Mouse (Mus musculus) kidney, postnatal 25 days (tissue): ENCODE results near the gene Rpl9.

Experiments used
- DNase-seq, 2 experiments: peaks; one replicate each; pipeline ENCODE4 v3.0.0; 2021; ENCODE audit warnings: mixed read lengths in 2 of 2

Rpl9 gene

DNA sequence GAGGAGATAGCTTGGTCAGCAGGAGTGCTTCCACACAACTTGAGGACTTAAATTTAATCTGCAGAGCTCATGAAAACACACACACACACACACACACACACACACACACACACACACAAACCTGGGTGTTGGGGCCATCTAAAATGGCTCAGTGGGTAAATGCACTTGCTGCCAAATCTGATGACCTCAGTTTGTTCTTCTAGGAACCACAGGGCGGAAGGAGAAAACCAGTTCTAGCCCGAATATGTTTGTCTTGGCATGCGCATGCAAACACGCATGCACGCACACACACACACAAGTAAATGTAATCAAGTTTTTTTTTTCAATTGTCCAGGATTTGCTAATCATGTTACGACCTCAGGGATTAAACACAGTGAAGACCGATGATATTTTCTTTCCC is 19.7 kb downstream of the Rpl9 start:
- no peak for DNase-seq

- DNase-seq = no peak
Measured at GRCm38 (mm10) chr5:65367837-65368236, 23.4 kb downstream of the Rpl9 start.

GRCm38 (mm10) chr5:65357771-65358170 is 33.5 kb downstream of the Rpl9 start:
- DNase-seq = no peak

- DNase-seq = no peak
Measured at GRCm38 (mm10) chr5:65356851-65357250, 34.4 kb downstream of the Rpl9 start.

GRCm38 (mm10) chr5:65354985-65355384 is 36.3 kb downstream of the Rpl9 start:
- DNase-seq = no peak

- no peak for DNase-seq
Measured at GRCm38 (mm10) chr5:65354097-65354496, 37.1 kb downstream of the Rpl9 start.

- DNase-seq = peak in 1 of 2 experiments; percentile 47
Measured at GRCm38 (mm10) chr5:65350508-65350907, 40.7 kb downstream of the Rpl9 start.

DNA sequence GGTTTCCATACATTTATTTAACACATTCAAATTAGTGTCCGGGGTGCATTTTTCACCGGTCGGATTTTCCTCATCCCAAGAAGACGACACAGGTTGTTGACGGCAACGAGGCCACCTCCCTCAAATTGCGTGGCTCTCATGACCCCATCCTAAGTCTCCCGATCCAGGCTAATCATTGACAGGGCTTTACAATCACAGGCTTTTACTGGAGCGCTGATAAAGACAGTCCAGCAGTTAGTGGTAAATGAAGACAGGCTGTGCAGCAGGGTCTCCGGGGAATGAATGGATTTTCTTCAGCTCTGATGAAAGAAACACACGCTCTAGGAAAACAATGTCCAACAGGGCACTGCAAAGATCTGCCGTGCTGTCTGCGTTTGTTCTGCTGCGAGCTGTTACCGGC is 43.1 kb downstream of the Rpl9 start, which contains the start of gene Klb:
Gene Klb, plus strand, starts transcription at position 147 of the 400 bp plus-strand sequence.
- no peak for DNase-seq

- DNase-seq = no peak
Measured at GRCm38 (mm10) chr5:65340167-65340566, 51.1 kb downstream of the Rpl9 start.

DNA sequence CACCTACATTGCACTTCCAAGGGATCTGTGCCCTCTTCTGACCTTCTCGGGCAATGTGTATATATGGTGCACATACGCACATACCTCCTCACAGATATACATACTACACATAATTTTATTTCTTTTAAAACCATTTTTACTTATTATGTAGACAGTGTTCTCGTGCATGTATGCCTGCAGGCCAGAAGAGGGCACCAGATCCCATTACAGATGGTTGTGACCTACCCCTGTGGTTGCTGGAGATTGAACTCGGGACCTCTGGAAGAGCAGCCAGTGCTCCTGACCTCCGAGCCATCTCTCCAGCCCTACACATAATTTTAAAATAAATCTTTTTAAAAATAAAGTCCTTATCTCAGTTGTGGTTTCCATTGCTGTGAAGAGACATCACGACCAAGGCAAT is 52.9 kb downstream of the Rpl9 start:
- DNase-seq = no peak
